Mouse (Mus musculus) cerebellum, adult 9-11 months (tissue): Measurements from ENCODE around the gene Slc25a11.

Experiments
- DNase-seq: peaks from one replicate; pipeline ENCODE4 v3.0.0; 2022

Gene Slc25a11

DNA sequence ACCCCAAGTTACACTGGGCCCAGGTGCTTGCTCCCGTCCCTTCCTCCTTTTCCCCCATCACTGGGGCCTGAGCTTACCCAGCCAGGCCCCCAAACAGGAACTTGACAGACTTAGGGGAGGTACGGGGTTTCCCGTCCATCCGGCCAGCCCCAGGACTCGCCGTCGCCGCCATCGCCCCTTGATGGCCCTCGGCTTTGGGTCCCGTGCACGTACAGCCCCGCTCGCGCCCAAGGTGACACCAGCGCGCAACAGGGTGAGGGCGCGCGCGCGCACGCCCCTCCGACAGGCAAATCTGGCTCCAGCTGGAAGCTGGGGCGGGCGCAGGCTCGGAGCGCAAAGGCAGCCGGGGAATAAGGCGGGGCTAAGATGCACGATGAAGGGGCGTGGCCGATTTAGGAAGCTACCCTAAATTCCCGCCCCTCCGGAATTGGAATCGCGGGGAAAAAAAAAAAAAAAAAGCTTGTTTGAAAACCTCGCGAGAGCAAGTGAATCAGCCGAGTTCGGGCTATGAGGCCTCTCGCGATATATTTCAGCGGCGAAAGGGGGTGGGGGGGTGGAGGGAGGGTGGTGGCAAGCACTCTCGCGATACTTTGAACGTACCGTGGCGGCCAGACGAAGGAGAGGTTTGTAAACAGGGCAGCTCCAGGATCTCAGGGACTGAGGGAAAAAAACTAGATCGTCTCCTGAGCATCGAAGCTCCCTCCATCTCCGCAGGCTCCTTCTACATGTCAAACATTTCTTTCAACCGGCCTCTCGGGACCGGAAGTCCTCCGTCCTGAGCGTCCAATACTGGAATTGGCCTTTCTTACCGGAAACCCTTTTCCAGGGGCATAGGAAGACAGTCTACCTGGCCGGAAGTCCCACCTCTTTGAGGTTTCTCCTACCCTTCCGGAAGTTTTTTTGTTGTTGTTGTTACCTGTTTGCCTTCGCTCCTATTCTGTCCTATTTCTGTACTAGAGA, at the start of gene Slc25a11, which contains the start of gene Rnf167:
TSS of gene Slc25a11 (minus strand) at position 789 of the 960 bp plus-strand sequence.
TSS of gene Rnf167 (plus strand) at position 545 of the 960 bp plus-strand sequence.
- DNase-seq, result peak; percentile 99

DNA sequence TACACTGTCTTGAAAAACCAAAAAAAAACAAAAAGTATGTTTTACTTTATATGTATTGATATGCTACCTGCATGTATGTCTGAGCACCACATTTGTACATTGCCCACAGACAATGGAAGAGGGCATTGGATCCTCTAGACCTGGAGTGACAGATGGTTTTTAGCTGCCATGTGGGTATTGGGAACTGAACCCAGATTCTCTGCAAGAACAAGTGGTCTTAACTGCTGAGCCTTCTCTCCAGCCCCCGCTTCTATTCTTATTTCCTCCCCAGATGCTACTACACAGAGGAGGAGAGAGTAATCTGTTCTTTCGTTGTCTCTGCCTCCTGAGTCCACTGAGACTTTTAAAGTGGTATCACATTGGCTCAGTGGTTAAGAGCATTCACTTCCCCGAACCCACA, 46.2 kb upstream of the Slc25a11 start:
- DNase-seq, result no peak

DNA sequence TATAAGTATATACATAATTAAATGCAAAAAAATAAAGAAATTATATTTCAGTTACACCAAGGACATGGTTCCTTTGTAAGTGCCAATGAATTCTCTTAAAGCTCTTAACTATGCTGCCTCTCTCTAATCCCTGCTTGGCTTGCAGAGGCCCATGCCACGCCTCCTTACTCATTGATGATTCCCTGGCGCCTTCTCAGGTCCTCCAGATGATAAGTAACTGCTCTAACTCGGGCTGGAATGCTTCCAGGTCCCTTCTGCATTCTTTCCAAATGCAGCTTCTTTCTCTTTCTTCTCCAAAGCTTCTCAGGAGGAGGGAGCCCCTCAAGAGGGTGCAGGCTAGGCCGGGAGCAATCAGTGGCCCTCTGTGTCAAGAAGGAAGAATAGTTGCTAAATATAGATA, 42.3 kb upstream of the Slc25a11 start:
- no peak for DNase-seq

DNA sequence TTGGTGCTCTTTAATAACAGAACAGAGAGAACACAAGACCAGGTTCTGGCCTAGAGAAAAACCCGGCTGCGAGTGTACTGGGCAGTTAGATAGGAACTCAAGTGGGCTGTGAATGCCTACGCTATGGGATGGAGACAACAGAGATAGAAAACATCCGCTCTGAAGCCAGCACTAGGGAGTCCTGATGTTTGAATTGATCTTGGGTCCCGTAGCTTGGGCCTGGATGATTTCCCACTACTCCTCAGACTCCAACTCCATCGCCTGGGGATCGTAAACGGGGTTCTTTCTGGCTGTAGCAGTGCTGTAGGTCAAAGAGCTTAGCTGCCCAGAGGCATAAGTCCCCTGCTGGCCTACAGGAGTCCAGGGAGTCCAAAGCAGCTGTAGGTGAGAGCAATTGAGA, 41.1 kb upstream of the Slc25a11 start:
- no peak for DNase-seq

DNA sequence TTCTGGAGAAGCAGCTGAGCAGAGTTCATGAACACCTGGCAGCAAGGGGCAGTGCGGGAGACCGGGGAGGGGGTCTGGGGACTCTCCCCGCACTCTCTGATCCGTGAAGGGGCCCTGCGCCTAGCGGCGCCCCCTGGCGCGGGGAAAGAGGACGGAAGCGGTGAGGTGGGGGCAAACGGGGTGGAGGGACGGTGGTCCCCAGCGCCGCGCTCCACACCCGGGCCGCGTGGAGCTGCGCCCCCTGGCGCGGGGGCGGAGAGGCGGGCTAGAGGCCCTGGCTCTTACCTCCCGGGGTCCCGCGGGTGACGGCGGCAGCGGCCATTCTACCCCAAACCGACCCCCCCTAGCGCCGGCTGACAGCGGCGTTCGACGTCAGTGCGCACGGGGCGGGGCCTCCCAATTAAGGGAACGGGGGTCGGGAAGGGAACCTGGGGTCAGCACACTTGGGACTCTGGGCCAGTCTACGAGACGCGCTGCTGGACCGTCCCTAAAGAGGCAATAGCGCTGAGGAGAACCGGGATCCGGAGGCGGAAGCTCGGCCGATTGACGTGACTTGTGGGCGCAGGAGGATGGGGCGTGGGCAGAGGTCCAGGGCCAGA, 40.4 kb upstream of the Slc25a11 start, which contains the start of gene Camta2:
TSS of gene Camta2 (minus strand) at position 505 of the 599 bp plus-strand sequence.
- DNase-seq, result peak; percentile 89

DNA sequence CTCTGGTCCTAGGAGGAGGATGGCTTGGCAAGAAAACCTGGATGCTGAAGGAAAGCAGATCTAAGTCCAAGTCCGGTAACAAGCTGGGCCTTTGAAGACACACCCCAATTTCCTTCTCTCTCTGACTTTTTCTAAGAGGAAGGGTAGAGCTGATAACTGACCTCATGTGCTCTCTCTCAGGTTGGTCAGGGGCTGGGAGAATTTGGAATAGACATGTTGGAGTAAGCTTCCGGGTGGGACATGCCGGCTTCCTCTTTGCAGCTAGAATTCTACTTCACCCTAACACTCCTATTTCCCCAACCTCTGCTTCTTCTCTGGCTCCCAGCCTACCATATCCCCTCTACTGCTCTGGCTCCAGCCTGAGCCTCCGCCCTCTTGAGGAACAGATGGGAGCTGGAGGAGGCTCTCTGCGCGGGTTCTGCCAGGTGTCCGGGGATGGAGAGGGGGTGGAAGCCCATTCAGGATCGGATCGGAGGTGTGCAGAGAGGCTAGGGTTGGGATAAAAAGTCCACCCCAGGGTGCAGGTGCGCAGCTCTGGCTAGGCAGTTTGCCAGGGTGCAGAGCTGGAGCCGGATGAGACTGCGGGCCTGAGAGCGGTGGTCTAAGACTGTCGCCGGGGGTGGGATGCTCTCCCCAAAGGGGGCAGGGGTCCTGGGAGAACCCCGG, 39.8 kb upstream of the Slc25a11 start:
- DNase-seq, result peak; percentile 85

DNA sequence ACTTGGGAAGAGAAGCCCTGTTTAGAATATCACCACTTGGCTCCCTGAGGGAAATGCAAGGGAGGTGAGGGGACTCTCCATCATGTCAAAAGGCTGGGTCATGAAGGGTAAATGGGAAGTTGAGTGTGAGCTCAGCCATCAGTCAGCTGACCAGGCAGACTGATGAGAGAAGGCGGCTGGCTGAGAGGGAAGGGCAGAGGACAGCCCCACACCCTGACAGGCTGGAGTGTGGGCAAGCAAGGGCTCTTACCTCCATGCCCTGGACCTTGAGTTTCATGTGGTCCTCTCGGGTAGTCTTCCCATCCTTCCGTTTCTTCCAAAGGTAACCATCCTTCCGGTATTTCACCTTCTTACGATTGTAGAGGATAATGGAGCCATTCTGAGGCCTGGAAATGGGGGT, 36.4 kb upstream of the Slc25a11 start:
- no peak for DNase-seq

DNA sequence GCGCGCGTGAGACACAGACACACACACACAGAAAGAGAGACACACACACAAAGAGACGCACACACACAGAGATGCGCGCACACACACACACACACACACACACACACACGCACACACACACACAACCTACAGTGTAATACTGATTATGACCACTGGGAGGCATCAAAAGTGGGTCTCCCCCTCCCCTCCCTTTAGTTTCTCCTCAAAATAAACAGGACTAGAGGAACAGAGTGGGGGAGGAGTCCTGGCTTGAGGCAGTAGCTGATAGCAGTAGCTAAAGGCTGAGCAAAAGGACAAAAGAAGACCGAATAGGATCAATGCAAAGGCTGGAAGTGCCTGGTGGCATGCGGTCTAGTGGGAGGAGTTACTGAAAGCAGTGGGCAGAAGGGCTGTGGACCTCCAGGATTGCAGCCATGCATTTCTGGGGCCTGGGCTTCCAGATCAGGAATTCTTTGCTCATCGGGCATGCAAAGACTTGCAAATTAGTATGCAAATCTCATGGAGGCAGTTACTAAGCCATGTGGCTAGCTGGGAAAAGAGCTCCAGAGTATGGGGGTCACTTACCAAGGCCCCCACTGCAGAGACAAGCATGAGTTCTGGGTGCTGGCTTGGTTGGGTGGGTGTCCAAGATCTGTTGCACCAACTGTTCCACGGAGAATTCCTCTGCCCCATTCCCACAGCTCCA, 34.8 kb upstream of the Slc25a11 start:
- DNase-seq, result no peak

DNA sequence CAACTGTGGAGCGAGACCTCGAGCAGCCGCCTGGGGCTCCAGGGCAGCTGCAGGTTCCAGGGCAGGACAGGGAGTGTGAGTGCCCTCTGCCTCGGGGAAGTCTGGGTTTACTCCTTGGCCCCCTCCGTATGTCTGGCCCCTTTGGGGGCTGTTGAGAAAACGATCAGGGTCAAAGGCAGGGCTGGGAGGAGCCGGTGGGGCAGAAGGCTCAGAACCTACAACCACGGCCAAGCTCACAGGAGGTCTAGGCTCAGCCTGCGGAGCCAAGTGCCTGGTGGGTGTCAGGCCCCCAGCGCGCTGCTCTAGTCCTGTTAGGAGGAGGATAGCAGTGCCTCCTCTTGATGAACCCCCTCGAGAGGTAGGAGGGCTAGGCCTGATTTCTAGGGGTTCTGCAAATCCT, 33.9 kb upstream of the Slc25a11 start:
- no peak for DNase-seq

DNA sequence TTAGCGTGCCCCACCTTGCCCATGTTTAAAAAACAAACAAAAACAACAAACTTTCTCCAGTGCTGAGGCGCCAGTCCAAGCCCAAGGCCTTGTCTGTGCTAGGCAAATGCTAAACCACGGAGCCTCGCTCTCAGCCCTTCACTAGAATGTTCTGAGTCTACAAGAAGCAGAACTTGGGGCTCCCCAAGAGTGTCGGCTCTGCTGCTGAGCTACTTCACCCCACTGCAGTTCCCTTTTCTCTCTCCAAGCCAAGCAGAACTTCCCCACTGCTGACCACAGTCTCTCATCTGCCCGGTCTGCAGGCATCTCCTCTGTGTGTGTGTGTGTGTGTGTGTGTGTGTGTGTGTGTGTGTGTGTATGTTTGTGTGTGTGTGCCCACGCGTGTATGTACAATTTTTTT, 32.6 kb upstream of the Slc25a11 start:
- no peak for DNase-seq

DNA sequence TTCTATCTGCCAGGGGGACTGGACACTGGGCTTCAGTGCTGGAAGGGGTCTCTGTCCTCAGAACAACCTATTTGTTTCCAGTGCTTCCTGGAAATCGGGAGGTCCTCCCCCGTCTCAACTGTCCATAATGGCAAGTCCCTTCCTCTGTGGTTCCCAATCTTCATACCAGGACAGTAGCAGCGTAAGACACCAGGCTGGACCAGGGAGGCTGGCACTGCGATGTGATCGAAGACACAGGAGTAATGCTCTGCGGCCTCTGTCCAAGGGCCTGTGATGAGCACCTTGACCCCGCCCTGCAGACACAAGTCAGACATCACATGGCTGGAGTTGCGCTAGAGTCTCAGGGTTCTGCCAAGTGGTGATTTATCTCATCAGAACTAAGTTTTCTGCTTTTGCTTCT, 32.1 kb upstream of the Slc25a11 start:
- no peak for DNase-seq

DNA sequence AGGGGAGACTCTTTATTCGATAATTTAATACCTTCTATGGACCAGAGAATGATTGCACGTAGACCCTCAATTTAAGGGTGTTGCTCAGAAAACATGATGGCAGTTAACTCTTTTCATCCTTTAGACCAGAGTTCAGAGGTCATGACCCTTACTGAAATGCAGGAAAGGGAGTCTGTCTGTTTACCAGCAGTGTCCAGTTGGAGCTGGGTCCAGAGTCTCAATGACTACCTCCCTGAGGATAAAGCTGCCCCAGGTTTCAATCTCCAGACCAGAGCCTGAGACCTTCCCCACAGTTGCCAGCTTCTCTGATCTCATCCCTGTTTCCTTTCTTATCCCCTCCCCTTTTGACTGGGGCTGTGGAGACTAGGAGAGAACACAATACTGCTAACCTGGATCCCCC, 31.3 kb upstream of the Slc25a11 start:
- no peak for DNase-seq

DNA sequence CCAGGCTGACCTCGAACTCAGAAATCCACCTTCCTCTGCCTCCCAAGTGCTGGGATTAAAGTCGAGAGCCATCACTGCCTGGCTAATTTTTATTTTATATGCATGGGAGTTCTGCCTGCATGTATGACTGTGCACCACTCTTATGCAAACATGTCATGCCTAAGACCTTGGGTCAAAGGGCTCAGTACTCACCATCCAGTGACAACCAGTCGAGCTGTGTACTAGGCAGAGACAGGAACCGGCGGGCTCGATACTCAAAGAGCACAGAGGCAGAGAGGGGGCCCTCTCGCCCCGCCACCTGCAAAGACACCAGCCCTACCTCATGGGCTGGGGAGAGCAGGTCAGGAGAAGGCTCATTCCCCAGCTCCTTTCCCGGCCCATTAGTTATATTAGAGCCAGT, 30.8 kb upstream of the Slc25a11 start:
- DNase-seq, result no peak

DNA sequence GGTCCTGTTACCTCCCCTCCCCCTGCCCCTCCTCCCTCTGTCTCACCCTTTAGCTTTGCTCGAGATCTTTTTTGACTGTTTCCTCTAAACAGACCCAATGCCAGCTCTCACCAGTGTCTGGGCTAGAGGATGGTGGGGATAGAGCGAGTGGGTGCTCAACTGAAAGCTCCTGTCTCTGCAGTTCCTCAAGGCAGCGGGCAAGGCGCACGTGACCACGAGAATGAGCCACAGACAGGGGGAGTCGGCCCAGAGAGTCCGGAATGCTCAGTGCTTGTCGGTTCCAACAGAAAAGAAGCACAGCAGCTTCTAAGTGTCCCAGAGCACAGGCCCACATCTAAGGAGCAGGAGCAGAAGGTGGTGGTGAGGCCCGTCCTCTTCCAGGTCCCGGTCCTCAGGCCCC, 27.2 kb upstream of the Slc25a11 start:
- peak; percentile 38 for DNase-seq

DNA sequence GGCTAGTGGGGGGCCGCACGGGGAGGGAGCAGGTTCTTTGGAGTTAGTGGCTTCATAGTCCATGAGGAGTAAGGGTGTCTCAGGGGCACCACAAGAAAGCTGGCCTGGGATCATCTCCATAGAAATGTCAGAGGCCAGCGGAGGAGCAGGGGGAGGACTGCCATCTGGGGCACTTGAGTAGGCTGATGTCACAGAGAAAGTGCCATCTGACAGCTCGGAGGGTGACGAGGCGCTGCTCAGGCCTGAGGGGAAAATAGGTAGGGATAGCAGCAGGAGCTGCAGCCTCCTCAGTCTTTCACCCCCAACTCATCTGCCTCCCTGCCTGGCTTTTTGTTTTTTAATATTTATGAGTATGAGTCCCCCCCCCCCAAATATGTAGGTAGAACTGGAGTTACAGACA, 26.7 kb upstream of the Slc25a11 start:
- DNase-seq, result peak; percentile 36

DNA sequence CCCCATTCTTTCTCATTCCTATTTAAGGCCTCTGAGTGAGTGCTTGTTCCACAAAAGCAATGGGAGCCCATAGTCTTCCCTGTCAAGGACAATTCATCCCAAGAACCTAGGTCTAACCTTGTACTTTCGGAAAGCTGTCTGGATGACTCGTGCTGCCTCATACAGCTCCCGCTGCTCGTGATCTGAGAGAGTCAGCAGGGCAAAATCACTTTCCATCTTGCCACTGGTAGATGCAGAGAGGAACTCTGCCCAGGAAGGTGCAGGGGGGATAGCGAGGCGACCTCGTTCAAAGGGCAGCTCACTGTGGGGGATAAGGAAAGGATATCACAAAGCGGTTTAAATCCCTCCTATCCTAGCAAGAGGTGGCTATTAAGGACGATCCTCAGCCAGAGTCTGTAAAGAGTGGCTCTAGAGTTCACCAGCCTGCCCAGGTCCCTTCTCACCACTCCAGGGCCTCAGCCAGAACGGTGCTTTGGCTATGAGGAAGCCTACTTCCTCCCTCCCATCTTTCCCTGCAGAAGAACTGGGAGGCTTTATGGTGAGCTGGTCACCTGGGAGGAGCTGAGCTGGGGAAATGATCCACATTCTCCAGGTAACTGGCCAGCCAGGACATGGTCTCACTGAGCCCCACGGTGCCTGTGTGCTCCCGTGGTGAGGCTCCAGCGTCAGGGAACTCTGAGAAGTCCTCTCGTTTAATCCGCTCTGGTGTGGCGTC, 24.2 kb upstream of the Slc25a11 start:
- peak; percentile 35 for DNase-seq

DNA sequence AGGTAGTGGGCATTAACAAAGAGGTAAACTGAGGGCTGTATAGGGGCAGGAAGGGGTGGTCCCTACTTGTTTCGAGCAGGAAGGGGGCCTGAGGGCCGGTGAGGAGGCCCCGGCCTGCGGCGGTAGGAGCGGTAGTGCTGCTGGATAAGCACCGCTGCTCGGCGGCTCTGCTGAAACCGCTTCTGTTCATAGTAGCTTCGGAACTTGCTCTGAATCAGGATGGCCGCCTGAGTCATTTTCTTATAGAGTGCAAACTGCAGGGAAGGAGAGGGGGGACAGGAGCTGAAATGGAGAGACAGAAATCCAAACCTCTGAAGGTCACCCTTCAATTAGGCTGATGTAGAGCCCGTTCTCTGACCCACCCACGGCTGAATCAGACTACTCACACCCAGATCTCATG, 23.2 kb upstream of the Slc25a11 start:
- no peak for DNase-seq

DNA sequence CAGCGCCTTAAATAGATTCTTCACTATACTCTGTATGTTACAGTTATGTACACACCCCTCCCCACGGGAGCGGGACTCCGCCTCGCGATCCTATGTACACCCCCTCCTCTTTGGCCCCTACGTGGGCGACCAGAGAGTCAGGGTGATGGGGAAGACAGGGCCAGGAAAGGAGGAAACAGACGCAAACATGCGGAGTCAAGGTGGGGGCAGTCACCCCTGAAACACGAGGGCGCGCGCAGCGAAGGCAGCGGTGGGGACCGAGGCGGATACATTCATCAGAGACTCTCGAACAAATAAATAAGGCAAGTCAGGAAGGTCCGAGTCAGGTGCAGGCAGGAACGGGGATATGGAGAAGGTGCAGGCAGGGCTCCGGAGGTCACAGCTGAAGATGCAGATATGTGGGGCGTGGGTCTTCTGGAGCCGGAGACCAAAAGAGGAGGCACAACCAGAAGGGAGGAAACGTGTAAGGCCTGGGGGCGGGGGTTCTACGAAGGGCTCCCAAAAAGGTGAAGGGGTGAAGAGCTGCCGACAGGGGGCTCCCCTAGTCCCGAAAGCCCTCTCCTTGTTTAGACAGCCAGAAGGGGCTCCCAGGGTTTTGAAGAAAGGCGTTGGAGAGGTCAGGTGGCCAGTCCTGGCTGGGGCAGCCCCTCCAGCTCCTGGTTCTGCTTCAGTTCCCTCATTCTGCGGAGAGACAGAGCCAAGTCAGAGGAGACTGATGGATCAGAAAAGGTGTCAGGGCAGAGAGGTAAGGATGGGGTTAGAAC, 22.5 kb upstream of the Slc25a11 start:
- peak; percentile 87 for DNase-seq

DNA sequence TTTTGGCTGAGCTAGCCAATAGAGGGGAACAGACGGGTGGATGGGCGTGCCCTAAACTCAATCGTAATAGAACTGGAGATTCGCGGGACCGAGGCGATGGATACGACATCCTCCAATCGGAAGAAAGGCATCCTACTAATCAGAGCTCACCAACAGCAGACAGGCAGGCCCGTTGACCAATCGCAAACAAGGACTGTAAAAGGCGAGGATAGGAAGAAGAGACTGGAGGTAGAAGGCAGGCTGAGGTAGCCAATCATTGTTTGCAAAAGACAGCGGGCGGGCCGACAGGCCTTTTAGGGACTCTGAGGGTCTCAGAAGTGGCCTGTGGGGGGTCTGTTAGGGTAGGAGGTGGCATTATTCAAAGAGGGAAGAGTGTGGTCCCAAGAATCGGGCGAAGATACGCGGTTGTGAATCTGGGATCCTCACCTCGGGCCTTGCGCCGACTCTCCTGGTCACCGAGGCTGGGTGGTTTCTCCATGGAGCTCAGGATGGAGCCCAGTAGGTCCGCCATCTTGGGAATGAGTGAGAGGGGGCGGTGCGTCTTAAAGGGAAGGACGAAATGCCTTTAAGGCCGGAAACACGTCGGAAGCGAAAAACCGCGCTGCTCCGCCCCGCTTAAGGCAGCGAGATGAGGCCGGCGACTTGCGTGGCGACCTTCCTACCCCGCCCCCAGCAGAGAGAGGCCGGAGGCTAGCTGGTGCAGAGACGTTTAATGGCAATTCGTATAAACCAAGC, 21.7 kb upstream of the Slc25a11 start, which contains the start of gene Spag7:
TSS of gene Spag7 (minus strand) at position 646 of the 735 bp plus-strand sequence.
- DNase-seq, result peak; percentile 100

DNA sequence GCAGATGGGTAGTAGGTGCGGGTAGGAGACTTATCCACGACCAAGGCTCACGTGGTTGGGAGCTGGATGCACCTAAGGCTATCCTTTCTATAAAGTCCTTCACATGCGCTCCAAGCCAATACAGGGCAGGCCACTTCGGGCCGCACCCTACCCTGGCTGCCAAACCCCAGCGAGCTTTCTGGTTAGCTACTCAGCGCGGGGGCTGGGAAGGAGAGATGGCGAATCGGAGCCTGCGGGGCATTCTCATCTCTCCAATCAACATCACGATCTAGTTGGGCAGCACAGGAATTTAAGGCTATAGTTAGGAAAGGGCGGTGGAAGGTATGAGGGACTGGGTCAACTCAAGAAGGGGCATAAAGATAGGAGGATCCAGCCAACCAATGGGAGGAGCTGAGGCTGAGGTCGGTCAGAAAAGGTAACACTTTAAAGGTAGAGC, 21.1 kb upstream of the Slc25a11 start:
- DNase-seq, result no peak
